Mouse (Mus musculus): ENCODE measurements around the gene Spata16. TPM values are rescaled to one million over a fixed set of nuclear protein-coding genes. Genes with fewer than 3 reads are reported as not detected.

Spata16 gene
- polyA plus RNA-seq (2015; fragmentation: Illumina TruSeq; extraction: RNeasy Lipid Tissue Mini Kit (QIAGEN cat#74804); ENCODE audit: insufficient read depth, low replicate concordance), result not detected

GRCm38 (mm10) chr3:26637402-26637801 lies at the start of gene Spata16:
Gene Spata16, plus strand, starts transcription at chr3:26637620.

